Mouse (Mus musculus) neural tube, embryonic 15.5 days (tissue): ENCODE results near the gene Map4k2. TPM values are rescaled to one million over a fixed set of nuclear protein-coding genes. Genes with fewer than 3 reads are reported as not detected.
"Not testable (repeated sequence)": the region's sequence is repeated elsewhere in the genome, so short reads cannot be mapped to it uniquely, and the experiment has no call there.

Source experiments
- ATAC-seq: fragments of 200-750 bp; cut with Nextera tagmentation; 2 replicates; pipeline ENCODE4 v1.8.0; 2017; ENCODE audit warnings: mild to moderate bottlenecking, moderate TSS enrichment, moderate library complexity; ENCODE audit not compliant: low FRiP score
- H3K27ac ChIP-seq: fragments of 300-500 bp; sonication (generic); replicated peaks from 2 replicates; pipeline ENCODE4 v1.5.1; 2015; ENCODE audit warnings: mild to moderate bottlenecking, inconsistent platforms
- H3K27me3 ChIP-seq: fragments of 300-500 bp; sonication (generic); replicated peaks from 2 replicates; pipeline ENCODE4 v1.6.1; 2015; ENCODE audit warnings: inconsistent platforms
- H3K36me3 ChIP-seq: fragments of 300-500 bp; sonication (generic); 2 replicates; pipeline ENCODE4 v1.6.1; 2015; ENCODE audit warnings: inconsistent platforms
- H3K4me1 ChIP-seq: fragments of 300-500 bp; sonication (generic); 2 replicates; pipeline ENCODE4 v1.6.1; 2015; ENCODE audit warnings: inconsistent platforms
- H3K4me2 ChIP-seq: fragments of 300-500 bp; sonication (generic); 2 replicates; pipeline ENCODE4 v1.6.1; 2015; ENCODE audit warnings: inconsistent platforms, mild to moderate bottlenecking, moderate library complexity
- H3K4me3 ChIP-seq: fragments of 300-500 bp; sonication (generic); replicated peaks from 2 replicates; pipeline ENCODE4 v1.5.1; 2015; ENCODE audit warnings: mild to moderate bottlenecking, inconsistent platforms
- H3K9ac ChIP-seq: fragments of 300-500 bp; sonication (generic); replicated peaks from 2 replicates; pipeline ENCODE4 v1.6.1; 2015; ENCODE audit warnings: mild to moderate bottlenecking, inconsistent platforms
- H3K9me3 ChIP-seq: fragments of 300-500 bp; sonication (generic); replicated peaks from 2 replicates; pipeline ENCODE4 v1.6.1; 2016; ENCODE audit warnings: inconsistent platforms
- WGBS: fragments of 180-500 bp; shearing (Covaris S2); methylation state at CpG from one replicate; pipeline ENCODE4 v1.1.7; 2015; ENCODE audit warnings: mixed read lengths; 5-methylcytosine and 5-hydroxymethylcytosine counted together
- polyA plus RNA-seq: library from polyadenylated mRNA; unstranded; fragments of >200 nt; fragmentation: Nextera tagmentation; extraction: Ambion mirVana; gene quantifications from 2 replicates; pipeline ENCODE4 v1.2.1, GENCODE M21; 2015

Map4k2 gene
- polyA plus RNA-seq, 1 experiment from 2014 or later: 21.9 TPM

DNA sequence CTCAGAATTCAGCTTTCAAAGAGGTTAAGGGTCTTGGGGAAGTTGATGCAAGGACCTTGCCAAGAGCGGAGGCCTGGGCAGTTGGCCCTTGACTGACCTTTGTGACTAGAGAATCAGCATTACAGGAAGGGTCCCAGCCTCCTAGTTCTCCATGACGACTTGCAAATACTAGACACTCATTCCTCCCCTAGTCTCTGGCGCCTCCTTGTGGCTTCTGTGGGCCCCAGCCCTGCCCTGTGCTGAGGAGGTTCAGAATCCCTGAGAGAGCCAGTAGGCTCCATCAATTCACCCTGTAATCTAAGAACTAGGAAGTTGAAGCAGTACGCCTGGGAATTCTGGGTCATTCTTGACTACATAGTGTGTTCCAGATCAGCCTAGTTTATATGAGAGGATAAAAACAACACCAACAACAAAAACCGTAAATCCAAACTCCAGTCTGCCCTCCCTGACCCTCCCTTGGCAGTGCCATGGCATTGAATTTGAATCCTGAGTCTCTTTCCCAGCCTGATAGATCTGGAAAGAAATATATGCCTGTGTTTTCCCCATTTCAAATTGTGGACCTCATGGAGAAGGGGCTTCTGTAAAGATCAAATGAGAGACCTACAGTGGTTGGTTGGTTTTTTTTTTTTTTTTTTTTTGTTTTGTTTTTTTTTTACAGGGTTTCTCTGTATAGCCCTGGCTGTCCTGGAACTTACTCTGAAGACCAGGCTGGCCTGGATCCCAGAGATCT, 36.0 kb upstream of the Map4k2 start:
- Histone ChIP-seq H3K4me2 (no peak overlapping the region), H3K9ac (no peak overlapping the region), H3K27me3 (no peaks in the 10 kb centered on the region), H3K27ac (no peak overlapping the region), H3K9me3 (no peaks in the 10 kb centered on the region), H3K36me3 (peaks cover 4% of the 10 kb centered on the region; the same call in 1 of the 2 replicates), H3K4me3 (no peak overlapping the region), H3K4me1 (peaks cover 9% of the 10 kb centered on the region)
- no peak for ATAC-seq
- WGBS: 25% methylated on average over 5 of the region's 5 CpGs

- H3K4me2 ChIP-seq: peak overlapping the region; percentile 69
- no peak overlapping the region for H3K9ac ChIP-seq
- no peak overlapping the region for H3K27ac ChIP-seq
- no peak for ATAC-seq
- peaks cover 9% of the 10 kb centered on the region for H3K4me1 ChIP-seq
- peak overlapping the region; percentile 50 for H3K4me3 ChIP-seq
- WGBS: 55% methylated on average over 8 of the region's 8 CpGs
- no peaks in the 10 kb centered on the region for H3K9me3 ChIP-seq
- no peaks in the 10 kb centered on the region for H3K27me3 ChIP-seq
- 0 out of 2 replicates have a peak, but pooled peaks cover 3% of the 10 kb centered on the region for H3K36me3 ChIP-seq
Measured at GRCm38 (mm10) chr19:6305517-6306115, 35.3 kb upstream of the Map4k2 start.

DNA sequence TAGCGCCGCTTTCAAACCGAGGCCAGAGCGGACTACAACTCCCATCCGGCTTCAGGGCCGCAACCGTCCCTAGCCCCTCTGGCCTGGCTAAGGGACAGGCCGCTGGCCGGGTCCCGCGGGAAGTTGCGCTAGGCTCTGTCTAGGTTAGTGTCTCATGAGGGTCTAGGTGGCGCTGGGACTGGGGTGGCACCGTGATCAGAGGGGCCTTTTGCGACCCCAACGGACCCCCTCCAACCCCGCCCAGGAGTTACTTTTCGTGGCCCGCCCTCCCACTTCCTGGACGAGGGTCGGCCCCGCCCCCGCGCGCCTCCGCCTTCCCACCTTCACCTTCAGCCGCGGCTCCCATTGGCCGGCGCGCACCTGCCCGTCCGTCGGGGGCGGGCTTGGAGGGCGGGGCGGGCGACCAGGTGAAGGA, 34.8 kb upstream of the Map4k2 start, which contains the start of gene Cdc42bpg:
Gene Cdc42bpg (plus strand): TSS at position 320 of the 415 bp plus-strand sequence.
- 1% methylated on average over 32 of the region's 38 CpGs for WGBS
- no peaks in the 10 kb centered on the region for H3K27me3 ChIP-seq
- no peaks in the 10 kb centered on the region for H3K9me3 ChIP-seq
- 0 out of 2 replicates have a peak, but pooled peaks cover 5% of the 10 kb centered on the region for H3K36me3 ChIP-seq
- peak within 1 kb of the TSS; percentile 50 for H3K4me3 ChIP-seq
- peak; percentile 80 for ATAC-seq
- peak within 1 kb of the TSS; percentile 45 for H3K9ac ChIP-seq
- no peak within 1 kb of the TSS for H3K27ac ChIP-seq
- peaks cover 9% of the 10 kb centered on the region for H3K4me1 ChIP-seq
- H3K4me2 ChIP-seq: peak within 1 kb of the TSS; percentile 69

GRCm38 (mm10) chr19:6306586-6306985, 34.3 kb upstream of the Map4k2 start:
- peak overlapping the region; percentile 50 for H3K4me3 ChIP-seq
- no peaks in the 10 kb centered on the region for H3K27me3 ChIP-seq
- H3K36me3 ChIP-seq: 0 out of 2 replicates have a peak, but pooled peaks cover 5% of the 10 kb centered on the region
- H3K9me3 ChIP-seq: no peaks in the 10 kb centered on the region
- peak overlapping the region; percentile 45 for H3K9ac ChIP-seq
- H3K27ac ChIP-seq: no peak overlapping the region
- peak overlapping the region; percentile 69 for H3K4me2 ChIP-seq
- WGBS: under 1% methylated on average over 28 of the region's 34 CpGs
- ATAC-seq: peak; percentile 64
- H3K4me1 ChIP-seq: peaks cover 9% of the 10 kb centered on the region

DNA sequence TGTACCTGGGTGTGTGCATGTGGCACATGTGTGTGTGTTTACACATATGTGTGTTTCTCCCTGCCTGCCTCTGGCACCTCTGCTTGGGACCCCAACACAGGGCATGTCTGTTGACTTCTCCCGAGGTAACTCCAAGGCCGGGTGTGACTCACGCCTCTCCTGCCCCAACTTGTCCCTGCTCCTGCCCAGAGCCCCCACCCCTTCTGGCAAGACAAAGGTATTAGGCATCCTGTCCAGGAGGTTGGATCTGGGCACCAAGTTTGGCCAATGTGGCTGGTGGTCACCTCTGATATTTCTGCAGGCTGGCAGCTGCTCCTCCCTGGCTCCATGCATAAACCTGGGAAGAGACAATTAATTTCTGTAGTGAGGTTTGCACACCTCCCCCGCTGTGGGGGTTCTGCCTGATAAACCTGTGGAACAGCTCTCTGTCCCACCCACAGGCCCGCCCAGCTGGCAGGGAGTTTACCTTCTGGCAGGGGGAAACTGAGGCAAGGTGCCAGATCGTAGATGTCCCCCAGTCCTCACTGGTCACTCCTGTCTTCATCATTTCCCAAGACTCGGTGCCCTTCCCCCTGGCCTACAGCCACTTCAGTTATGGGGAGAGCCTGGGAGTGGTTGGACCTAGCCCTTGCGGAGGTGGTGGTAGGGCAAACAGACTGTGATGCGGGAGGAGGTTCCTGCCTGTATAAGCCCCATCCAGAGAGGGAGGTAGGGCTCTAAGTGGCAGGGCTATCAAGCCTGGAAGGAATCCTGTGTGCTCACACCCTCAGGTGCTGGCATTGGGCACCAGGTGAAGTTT, 33.0 kb upstream of the Map4k2 start:
- H3K27me3 ChIP-seq: no peaks in the 10 kb centered on the region
- ATAC-seq: no peak
- H3K4me2 ChIP-seq: no peak overlapping the region
- H3K4me1 ChIP-seq: peaks cover 9% of the 10 kb centered on the region
- H3K9ac ChIP-seq: no peak overlapping the region
- no peaks in the 10 kb centered on the region for H3K9me3 ChIP-seq
- H3K4me3 ChIP-seq: no peak overlapping the region
- H3K27ac ChIP-seq: no peak overlapping the region
- WGBS: 95% methylated on average over 9 of the region's 9 CpGs
- 0 out of 2 replicates have a peak, but pooled peaks cover 5% of the 10 kb centered on the region for H3K36me3 ChIP-seq

DNA sequence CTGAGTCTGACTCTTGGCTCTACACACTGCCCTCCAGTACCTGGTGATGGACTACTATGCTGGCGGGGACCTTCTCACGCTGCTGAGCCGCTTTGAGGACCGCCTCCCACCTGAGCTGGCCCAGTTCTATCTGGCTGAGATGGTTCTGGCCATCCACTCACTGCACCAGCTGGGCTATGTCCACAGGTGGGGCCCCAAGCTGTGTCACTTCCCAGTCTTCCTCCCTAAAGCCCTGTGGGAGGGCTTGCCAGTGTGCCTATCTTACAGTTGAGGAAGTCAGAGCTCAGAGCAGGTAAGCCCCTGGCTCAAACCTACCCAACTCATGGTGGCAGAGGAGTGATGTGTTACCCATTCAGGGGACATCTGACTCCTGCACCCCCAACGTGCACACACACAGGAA, 30.8 kb upstream of the Map4k2 start:
- Histone ChIP-seq H3K4me1 (peaks cover 9% of the 10 kb centered on the region), H3K4me3 (no peak overlapping the region), H3K9me3 (no peaks in the 10 kb centered on the region), H3K27me3 (no peaks in the 10 kb centered on the region), H3K4me2 (no peak overlapping the region), H3K36me3 (peaks cover 14% of the 10 kb centered on the region; the same call in 1 of the 2 replicates), H3K9ac (no peak overlapping the region), H3K27ac (no peak overlapping the region)
- WGBS: 95% methylated on average over 5 of the region's 5 CpGs
- no peak for ATAC-seq

- H3K9ac ChIP-seq, H3K9me3 ChIP-seq, H3K4me2 ChIP-seq, H3K27me3 ChIP-seq, H3K27ac ChIP-seq, ATAC-seq, H3K4me1 ChIP-seq, H3K4me3 ChIP-seq: not testable (repeated sequence)
- 91% methylated on average over 3 of the region's 3 CpGs for WGBS
- peaks cover 18% of the 10 kb centered on the region; the same call in 1 of the 2 replicates for H3K36me3 ChIP-seq
Measured at GRCm38 (mm10) chr19:6311783-6312182, 29.2 kb upstream of the Map4k2 start.

GRCm38 (mm10) chr19:6313796-6314195, 27.1 kb upstream of the Map4k2 start:
- no peak for ATAC-seq
- Histone ChIP-seq H3K27ac (no peak overlapping the region), H3K4me1 (no peaks in the 10 kb centered on the region), H3K4me2 (no peak overlapping the region), H3K4me3 (no peak overlapping the region), H3K36me3 (peaks cover 28% of the 10 kb centered on the region; the same call in 1 of the 2 replicates), H3K9ac (no peak overlapping the region), H3K9me3 (no peaks in the 10 kb centered on the region), H3K27me3 (no peaks in the 10 kb centered on the region)
- 93% methylated on average over 8 of the region's 8 CpGs for WGBS

GRCm38 (mm10) chr19:6314513-6314912, 26.4 kb upstream of the Map4k2 start:
- no peaks in the 10 kb centered on the region for H3K9me3 ChIP-seq
- no peak overlapping the region for H3K9ac ChIP-seq
- WGBS: 85% methylated on average over 8 of the region's 8 CpGs
- no peak overlapping the region for H3K4me2 ChIP-seq
- H3K27me3 ChIP-seq: no peaks in the 10 kb centered on the region
- H3K4me3 ChIP-seq: no peak overlapping the region
- peaks cover 28% of the 10 kb centered on the region; the same call in 1 of the 2 replicates for H3K36me3 ChIP-seq
- H3K4me1 ChIP-seq: no peaks in the 10 kb centered on the region
- ATAC-seq: no peak
- H3K27ac ChIP-seq: no peak overlapping the region

GRCm38 (mm10) chr19:6315573-6315972, 25.4 kb upstream of the Map4k2 start:
- Histone ChIP-seq H3K27me3 (no peaks in the 10 kb centered on the region), H3K27ac (no peak overlapping the region), H3K9ac (no peak overlapping the region), H3K9me3 (no peaks in the 10 kb centered on the region), H3K4me2 (no peak overlapping the region), H3K36me3 (peaks cover 26% of the 10 kb centered on the region; the same call in 1 of the 2 replicates), H3K4me3 (no peak overlapping the region), H3K4me1 (no peaks in the 10 kb centered on the region)
- no peak for ATAC-seq
- 78% methylated on average over 14 of the region's 14 CpGs for WGBS

- ATAC-seq: no peak
- Histone ChIP-seq H3K36me3 (peaks cover 23% of the 10 kb centered on the region; the same call in 1 of the 2 replicates), H3K4me1 (no peaks in the 10 kb centered on the region), H3K4me3 (no peak overlapping the region), H3K4me2 (no peak overlapping the region), H3K9me3 (no peaks in the 10 kb centered on the region), H3K27me3 (no peaks in the 10 kb centered on the region), H3K27ac (no peak overlapping the region), H3K9ac (no peak overlapping the region)
- WGBS: 89% methylated on average over 12 of the region's 12 CpGs
Measured at GRCm38 (mm10) chr19:6318145-6318544, 22.8 kb upstream of the Map4k2 start.
